Mouse (Mus musculus): ENCODE data around the gene Mafk. TPM values are rescaled to one million over a fixed set of nuclear protein-coding genes. Genes with fewer than 3 reads are reported as not detected.

Mafk gene
- polyA plus RNA-seq, 1 experiment from 2014 or later: 24.9 TPM

DNA sequence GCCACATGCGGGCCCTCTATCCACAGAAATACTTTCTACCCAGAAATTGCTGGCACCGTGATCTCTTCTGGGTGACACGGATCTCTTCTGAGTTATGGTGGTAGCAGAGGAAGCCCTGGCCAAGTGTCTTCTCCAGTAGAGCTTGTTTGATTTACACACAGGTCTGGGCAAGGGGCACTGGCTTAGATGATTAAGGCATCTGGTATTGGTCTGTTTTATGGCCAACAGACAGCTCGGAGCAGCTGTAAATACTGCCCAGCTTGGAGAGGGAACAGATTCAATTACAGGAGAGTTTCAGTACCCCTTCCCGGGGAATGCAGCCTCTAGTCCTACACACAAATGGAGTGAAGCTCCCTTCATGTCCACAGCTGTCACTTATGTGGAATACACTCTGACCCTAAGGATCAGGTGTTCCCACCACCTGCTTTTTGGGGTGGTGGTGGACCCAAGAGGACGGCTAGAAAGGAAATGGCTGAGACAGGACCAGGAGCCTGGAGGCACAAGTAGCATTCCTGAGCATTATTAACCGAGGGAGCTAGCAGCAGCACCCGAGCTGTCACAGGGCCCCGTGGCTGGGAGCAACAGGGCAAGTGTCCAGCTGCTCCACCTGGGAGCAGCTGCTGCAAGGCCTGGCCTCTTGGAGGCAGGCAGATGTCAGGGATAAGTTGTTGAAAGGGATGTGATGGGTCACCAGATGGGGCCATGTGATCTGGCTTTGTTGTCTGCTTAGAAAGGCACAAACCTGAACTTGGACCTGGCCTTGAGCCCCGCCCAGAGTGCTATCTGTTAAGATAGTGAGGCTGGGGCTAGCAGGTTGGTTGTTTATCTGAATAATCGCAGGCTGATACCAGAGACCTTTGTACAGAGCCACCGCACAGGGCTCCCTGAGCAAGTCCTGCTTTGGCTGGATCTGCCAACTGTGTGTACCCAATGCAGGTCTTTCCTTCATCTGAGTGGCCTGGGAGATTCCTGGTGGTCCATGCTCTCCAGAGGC, 30.4 kb downstream of the Mafk start:
- H3K27ac ChIP-seq (ENCODE audit: low read length): no peak overlapping the region
- H3K36me3 ChIP-seq (ENCODE audit: control insufficient read depth, insufficient read depth): peaks cover 14% of the 10 kb centered on the region
- peaks cover 11% of the 10 kb centered on the region for H3K4me1 ChIP-seq (ENCODE audit: control insufficient read depth, insufficient read depth, low read length)
- no peak overlapping the region for H3K9ac ChIP-seq (ENCODE audit: low read length)
- no peaks in the 10 kb centered on the region for H3K9me3 ChIP-seq (replicated peaks; ENCODE audit: control insufficient read depth, low read length)
- H3K4me3 ChIP-seq (ENCODE audit: low read length): no peak overlapping the region
- H3K27me3 ChIP-seq (ENCODE audit: control insufficient read depth, insufficient read depth, low read length): no peaks in the 10 kb centered on the region
- H3K4me2 ChIP-seq (ENCODE audit: low read depth, low read length): no peak overlapping the region
- WGBS: 75% methylated on average over 12 of the region's 12 CpGs
- ATAC-seq (replicated peaks; ENCODE audit: extremely low read depth, insufficient read depth, low FRiP score): no peak

DNA sequence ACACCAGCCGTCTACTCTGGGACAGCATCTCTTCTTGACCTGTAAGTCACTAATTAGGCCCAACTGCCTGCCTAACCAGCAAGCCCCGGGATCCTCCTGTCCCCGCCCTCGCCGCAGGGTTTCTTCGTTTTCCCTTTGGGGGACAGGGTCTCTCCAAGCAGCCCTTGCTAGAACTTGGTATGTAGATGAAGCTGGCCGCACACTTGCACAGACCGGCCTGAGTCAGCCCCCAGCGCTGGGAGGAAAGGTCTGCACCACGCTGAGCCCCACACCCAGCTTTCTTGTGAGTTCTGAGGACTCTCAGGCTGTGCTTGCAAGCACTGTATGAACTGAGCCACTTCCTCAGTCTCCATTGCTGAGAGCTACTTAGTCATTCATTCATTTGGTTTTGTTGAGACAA, 33.2 kb downstream of the Mafk start:
- Histone ChIP-seq H3K4me3 (ENCODE audit: low read length) (no peak overlapping the region), H3K9ac (ENCODE audit: low read length) (no peak overlapping the region), H3K4me1 (ENCODE audit: control insufficient read depth, insufficient read depth, low read length) (peaks cover 11% of the 10 kb centered on the region), H3K27me3 (ENCODE audit: control insufficient read depth, insufficient read depth, low read length) (no peaks in the 10 kb centered on the region), H3K27ac (ENCODE audit: low read length) (no peak overlapping the region), H3K36me3 (ENCODE audit: control insufficient read depth, insufficient read depth) (peaks cover 14% of the 10 kb centered on the region), H3K4me2 (ENCODE audit: low read depth, low read length) (no peak overlapping the region), H3K9me3 (replicated peaks; ENCODE audit: control insufficient read depth, low read length) (no peaks in the 10 kb centered on the region)
- 90% methylated on average over 10 of the region's 10 CpGs for WGBS
- ATAC-seq (replicated peaks; ENCODE audit: extremely low read depth, insufficient read depth, low FRiP score): no peak

DNA sequence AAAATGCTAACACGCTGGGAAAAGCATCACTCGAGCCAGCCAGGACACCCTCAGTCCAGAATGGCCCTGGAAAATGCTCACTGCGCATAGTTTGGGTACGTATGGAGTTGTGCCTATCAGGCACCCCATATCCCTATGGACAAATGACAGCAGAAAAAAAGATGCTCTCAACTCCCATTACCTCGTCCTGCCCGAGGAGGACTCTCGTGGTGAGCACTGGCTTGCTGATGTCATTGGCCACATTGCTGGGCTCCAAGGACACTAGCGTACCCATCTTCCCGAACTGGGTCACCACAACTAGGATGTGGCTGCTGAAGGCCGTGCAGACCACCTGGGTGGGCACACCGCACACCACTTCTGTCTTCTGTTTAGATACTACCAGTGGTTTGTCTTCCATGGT, 34.6 kb downstream of the Mafk start:
- WGBS: 40% methylated on average over 11 of the region's 11 CpGs
- Histone ChIP-seq H3K4me1 (ENCODE audit: control insufficient read depth, insufficient read depth, low read length) (peaks cover 11% of the 10 kb centered on the region), H3K9ac (ENCODE audit: low read length) (peak overlapping the region; percentile 91), H3K27ac (ENCODE audit: low read length) (no peak overlapping the region), H3K36me3 (ENCODE audit: control insufficient read depth, insufficient read depth) (peaks cover 14% of the 10 kb centered on the region), H3K4me3 (ENCODE audit: low read length) (peak overlapping the region; percentile 93), H3K4me2 (ENCODE audit: low read depth, low read length) (peak overlapping the region; percentile 88), H3K27me3 (ENCODE audit: control insufficient read depth, insufficient read depth, low read length) (no peaks in the 10 kb centered on the region), H3K9me3 (replicated peaks; ENCODE audit: control insufficient read depth, low read length) (no peaks in the 10 kb centered on the region)
- ATAC-seq (replicated peaks; ENCODE audit: extremely low read depth, insufficient read depth, low FRiP score): no peak

DNA sequence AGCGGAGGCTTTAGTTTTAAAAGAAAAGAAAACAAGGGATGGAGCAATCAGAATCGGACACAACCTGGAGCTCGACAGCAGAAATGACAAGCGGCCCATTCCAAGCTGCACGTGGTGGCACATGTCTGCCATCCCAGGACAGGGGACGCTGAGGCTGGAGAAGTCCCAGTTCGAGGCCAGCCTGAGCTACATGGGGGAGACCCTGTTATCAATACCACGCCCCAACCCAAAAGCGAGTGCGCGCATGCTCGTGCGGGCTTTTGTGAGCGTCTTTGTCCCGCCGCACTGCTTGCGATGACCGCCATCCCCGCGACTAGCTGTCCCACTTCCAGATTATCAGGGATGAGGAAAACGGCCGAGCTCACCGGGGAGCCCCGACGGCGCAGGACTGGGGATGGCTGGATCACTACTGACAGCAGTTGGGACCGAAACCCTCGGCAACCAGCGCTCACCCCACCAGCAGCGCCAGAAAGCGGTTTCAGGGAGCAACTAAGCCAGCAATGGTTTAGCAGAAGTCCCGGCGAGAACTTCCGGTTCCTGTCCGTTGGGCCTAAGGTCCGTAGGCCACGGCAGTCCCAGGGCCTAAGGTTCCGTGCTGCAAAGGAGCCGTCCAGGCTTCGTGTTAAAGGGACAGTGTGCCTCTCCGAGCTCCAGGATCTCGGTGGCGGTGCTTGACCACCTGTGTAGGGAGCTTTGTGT, 35.2 kb downstream of the Mafk start, which contains the start of the genes Gm26938 and Psmg3:
TSS of gene Gm26938 (minus strand) at position 51 of the 699 bp plus-strand sequence.
TSS of gene Psmg3 (minus strand) at position 529 of the 699 bp plus-strand sequence.
- no peaks in the 10 kb centered on the region for H3K9me3 ChIP-seq (replicated peaks; ENCODE audit: control insufficient read depth, low read length)
- H3K4me1 ChIP-seq (ENCODE audit: control insufficient read depth, insufficient read depth, low read length): peaks cover 11% of the 10 kb centered on the region
- H3K27me3 ChIP-seq (ENCODE audit: control insufficient read depth, insufficient read depth, low read length): no peaks in the 10 kb centered on the region
- H3K9ac ChIP-seq (ENCODE audit: low read length): peak within 1 kb of the TSS; percentile 91
- peak within 1 kb of the TSS; percentile 93 for H3K4me3 ChIP-seq (ENCODE audit: low read length)
- peak within 1 kb of the TSS; percentile 88 for H3K4me2 ChIP-seq (ENCODE audit: low read depth, low read length)
- WGBS: under 1% methylated on average over 43 of the region's 43 CpGs
- H3K27ac ChIP-seq (ENCODE audit: low read length): peak within 1 kb of the TSS; percentile 63
- ATAC-seq (replicated peaks; ENCODE audit: extremely low read depth, insufficient read depth, low FRiP score): peak; percentile 82
- peaks cover 14% of the 10 kb centered on the region for H3K36me3 ChIP-seq (ENCODE audit: control insufficient read depth, insufficient read depth)

DNA sequence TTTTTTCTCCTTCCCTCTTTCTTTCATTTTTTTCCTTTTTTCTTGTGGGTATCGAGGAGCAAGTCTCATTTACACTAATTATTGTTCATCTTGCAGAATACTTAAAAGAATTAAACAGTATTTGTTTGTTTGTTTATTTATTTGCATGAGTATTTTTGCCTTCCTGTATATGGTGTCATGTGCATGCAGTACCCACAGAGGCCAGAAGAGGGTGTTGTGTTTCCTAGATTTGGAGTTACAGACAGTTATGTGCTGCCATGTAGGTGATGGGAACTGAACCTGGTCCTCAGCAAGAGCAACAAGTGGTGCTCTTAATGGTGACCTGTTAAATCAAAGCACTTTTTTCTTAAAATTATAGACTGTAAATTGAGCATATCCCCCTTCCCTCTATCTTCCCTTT, 36.3 kb downstream of the Mafk start:
- ATAC-seq (replicated peaks; ENCODE audit: extremely low read depth, insufficient read depth, low FRiP score): no peak
- no peak overlapping the region for H3K9ac ChIP-seq (ENCODE audit: low read length)
- no peaks in the 10 kb centered on the region for H3K9me3 ChIP-seq (replicated peaks; ENCODE audit: control insufficient read depth, low read length)
- H3K27ac ChIP-seq (ENCODE audit: low read length): no peak overlapping the region
- peaks cover 11% of the 10 kb centered on the region for H3K4me1 ChIP-seq (ENCODE audit: control insufficient read depth, insufficient read depth, low read length)
- H3K4me3 ChIP-seq (ENCODE audit: low read length): no peak overlapping the region
- no peaks in the 10 kb centered on the region for H3K27me3 ChIP-seq (ENCODE audit: control insufficient read depth, insufficient read depth, low read length)
- WGBS: 92% methylated on average over 1 of the region's 1 CpGs
- no peak overlapping the region for H3K4me2 ChIP-seq (ENCODE audit: low read depth, low read length)
- H3K36me3 ChIP-seq (ENCODE audit: control insufficient read depth, insufficient read depth): peaks cover 10% of the 10 kb centered on the region

DNA sequence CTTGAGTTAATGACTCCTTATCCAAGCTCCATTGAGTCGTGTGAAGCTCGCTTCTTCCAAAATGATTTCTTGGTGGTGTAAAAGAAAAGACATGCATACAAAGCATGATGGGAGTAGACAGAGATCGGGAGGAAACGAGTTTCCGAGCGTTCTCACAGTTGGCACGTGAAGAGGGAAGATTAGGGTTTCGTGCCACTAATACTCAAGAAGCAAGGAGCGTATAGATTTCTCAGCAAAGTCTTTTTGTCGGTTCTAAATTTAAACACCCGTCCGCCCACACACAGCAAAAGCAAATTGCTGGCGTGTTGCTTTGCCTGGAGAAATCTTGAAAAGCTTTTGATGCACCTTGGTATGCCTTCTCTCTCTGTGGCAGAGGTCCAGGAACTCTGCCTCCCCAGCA, 38.1 kb downstream of the Mafk start:
- Histone ChIP-seq H3K4me2 (ENCODE audit: low read depth, low read length) (no peak overlapping the region), H3K4me1 (ENCODE audit: control insufficient read depth, insufficient read depth, low read length) (peaks cover 11% of the 10 kb centered on the region), H3K27ac (ENCODE audit: low read length) (no peak overlapping the region), H3K9me3 (replicated peaks; ENCODE audit: control insufficient read depth, low read length) (no peaks in the 10 kb centered on the region), H3K36me3 (ENCODE audit: control insufficient read depth, insufficient read depth) (no peaks in the 10 kb centered on the region), H3K4me3 (ENCODE audit: low read length) (no peak overlapping the region), H3K27me3 (ENCODE audit: control insufficient read depth, insufficient read depth, low read length) (no peaks in the 10 kb centered on the region), H3K9ac (ENCODE audit: low read length) (no peak overlapping the region)
- no peak for ATAC-seq (replicated peaks; ENCODE audit: extremely low read depth, insufficient read depth, low FRiP score)
- 66% methylated on average over 13 of the region's 13 CpGs for WGBS

DNA sequence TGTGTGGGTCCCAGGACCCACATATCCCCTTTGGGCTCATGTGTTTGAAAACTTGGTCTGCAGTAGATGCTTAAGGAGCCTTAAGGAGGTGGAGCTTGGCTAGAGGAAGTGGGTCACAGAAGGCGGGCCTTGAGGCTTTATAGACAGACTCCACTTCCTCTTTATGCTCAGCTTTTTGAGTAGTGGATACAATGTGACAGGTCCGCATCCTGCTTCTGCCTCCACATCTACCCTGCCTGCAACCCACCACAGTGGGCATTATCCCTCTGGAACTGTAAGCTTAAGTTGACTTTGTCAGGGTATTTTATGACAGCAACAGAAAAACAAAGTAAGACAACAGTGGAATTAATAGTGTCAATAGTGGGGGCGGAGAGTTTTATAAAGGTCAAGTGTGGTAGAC, 39.4 kb downstream of the Mafk start:
- no peaks in the 10 kb centered on the region for H3K9me3 ChIP-seq (replicated peaks; ENCODE audit: control insufficient read depth, low read length)
- WGBS: 75% methylated on average over 3 of the region's 3 CpGs
- ATAC-seq (replicated peaks; ENCODE audit: extremely low read depth, insufficient read depth, low FRiP score): no peak

DNA sequence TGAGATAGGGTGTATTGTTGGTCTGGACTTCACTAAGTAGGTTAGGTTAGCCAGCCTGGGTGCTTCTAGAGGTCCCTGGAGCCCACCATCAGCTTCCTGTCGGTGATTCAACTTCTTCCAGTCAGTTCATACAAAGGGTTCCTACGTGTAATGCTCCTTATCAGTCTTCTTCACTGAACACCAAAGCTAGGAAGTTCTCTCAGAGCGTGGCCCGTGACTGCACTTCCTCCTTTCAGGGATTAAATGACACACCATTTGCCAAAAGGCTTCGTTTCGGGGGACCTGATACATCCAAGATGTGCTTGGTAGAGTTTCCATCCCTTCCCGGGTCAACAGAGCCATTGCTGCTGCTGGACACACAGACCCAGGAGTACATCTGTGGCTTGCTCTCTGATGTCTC, 40.8 kb downstream of the Mafk start:
- no peak for ATAC-seq (replicated peaks; ENCODE audit: extremely low read depth, insufficient read depth, low FRiP score)

More for the DNA sequence above, 39.4 kb downstream of the Mafk start:
- Histone ChIP-seq H3K9ac (ENCODE audit: low read length) (no peak overlapping the region), H3K4me3 (ENCODE audit: low read length) (no peak overlapping the region), H3K4me1 (ENCODE audit: control insufficient read depth, insufficient read depth, low read length) (peaks cover 4% of the 10 kb centered on the region), H3K27me3 (ENCODE audit: control insufficient read depth, insufficient read depth, low read length) (no peaks in the 10 kb centered on the region), H3K36me3 (ENCODE audit: control insufficient read depth, insufficient read depth) (no peaks in the 10 kb centered on the region), H3K27ac (ENCODE audit: low read length) (no peak overlapping the region), H3K4me2 (ENCODE audit: low read depth, low read length) (no peak overlapping the region)

DNA sequence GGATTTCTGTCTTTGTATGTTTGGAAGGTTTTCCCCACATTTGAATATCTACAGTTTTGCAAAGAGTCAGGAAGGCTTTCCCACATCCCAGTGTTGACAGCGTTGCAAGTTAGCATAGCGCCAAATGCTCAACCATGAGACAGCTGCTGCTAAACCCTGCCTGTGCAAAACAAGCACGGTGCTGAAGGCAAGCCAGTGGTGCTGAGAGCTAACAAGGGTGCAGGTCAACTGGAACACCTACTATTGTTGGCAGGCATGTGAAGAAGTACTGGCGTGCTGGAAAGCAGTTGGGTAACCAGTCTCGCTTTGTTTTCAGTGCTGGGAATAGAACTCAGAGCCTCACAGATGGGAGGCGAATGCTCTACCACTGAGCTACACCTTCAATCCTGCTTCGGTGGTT, 44.4 kb downstream of the Mafk start:
- no peaks in the 10 kb centered on the region for H3K9me3 ChIP-seq (replicated peaks; ENCODE audit: control insufficient read depth, low read length)
- no peak for ATAC-seq (replicated peaks; ENCODE audit: extremely low read depth, insufficient read depth, low FRiP score)
- no peak overlapping the region for H3K9ac ChIP-seq (ENCODE audit: low read length)
- no peak overlapping the region for H3K4me2 ChIP-seq (ENCODE audit: low read depth, low read length)
- H3K4me3 ChIP-seq (ENCODE audit: low read length): no peak overlapping the region
- no peaks in the 10 kb centered on the region for H3K27me3 ChIP-seq (ENCODE audit: control insufficient read depth, insufficient read depth, low read length)
- no peaks in the 10 kb centered on the region for H3K4me1 ChIP-seq (ENCODE audit: control insufficient read depth, insufficient read depth, low read length)
- no peak overlapping the region for H3K27ac ChIP-seq (ENCODE audit: low read length)
- no peaks in the 10 kb centered on the region for H3K36me3 ChIP-seq (ENCODE audit: control insufficient read depth, insufficient read depth)
- WGBS: 73% methylated on average over 7 of the region's 7 CpGs

More for the DNA sequence above, 40.8 kb downstream of the Mafk start:
- Histone ChIP-seq H3K4me3 (ENCODE audit: low read length) (no peak overlapping the region), H3K9ac (ENCODE audit: low read length) (no peak overlapping the region), H3K9me3 (replicated peaks; ENCODE audit: control insufficient read depth, low read length) (no peaks in the 10 kb centered on the region), H3K36me3 (ENCODE audit: control insufficient read depth, insufficient read depth) (no peaks in the 10 kb centered on the region), H3K27me3 (ENCODE audit: control insufficient read depth, insufficient read depth, low read length) (no peaks in the 10 kb centered on the region), H3K27ac (ENCODE audit: low read length) (no peak overlapping the region), H3K4me2 (ENCODE audit: low read depth, low read length) (no peak overlapping the region), H3K4me1 (ENCODE audit: control insufficient read depth, insufficient read depth, low read length) (no peaks in the 10 kb centered on the region)
- WGBS: 52% methylated on average over 7 of the region's 7 CpGs
